Mouse (Mus musculus): ENCODE data around the gene Steap3.

Steap3 gene

DNA sequence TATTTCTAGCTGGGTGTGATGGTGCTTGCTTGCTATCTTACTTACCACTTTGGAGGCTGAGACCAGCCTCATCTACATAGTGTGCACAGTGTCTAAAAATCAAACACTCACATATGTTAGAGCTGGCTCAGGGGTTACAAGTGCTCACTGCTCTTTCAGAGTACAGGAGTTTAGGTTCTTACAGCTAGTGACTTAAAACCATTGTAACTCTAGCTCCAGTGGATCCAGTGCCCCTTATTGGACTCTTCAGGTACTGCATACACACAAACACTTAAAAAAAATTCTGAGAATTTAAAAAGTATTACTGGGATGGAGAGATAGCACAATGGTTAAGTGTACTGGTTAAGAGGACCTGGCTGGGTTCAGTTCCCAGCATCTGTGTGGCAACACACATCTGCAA is 125.5 kb downstream of the Steap3 start:
- DNase-seq (ENCODE audit: low spot score), result no peak

- DNase-seq (ENCODE audit: low spot score), result no peak
Observed at GRCm38 (mm10) chr1:120145527-120146216, 126.8 kb downstream of the Steap3 start.

DNA sequence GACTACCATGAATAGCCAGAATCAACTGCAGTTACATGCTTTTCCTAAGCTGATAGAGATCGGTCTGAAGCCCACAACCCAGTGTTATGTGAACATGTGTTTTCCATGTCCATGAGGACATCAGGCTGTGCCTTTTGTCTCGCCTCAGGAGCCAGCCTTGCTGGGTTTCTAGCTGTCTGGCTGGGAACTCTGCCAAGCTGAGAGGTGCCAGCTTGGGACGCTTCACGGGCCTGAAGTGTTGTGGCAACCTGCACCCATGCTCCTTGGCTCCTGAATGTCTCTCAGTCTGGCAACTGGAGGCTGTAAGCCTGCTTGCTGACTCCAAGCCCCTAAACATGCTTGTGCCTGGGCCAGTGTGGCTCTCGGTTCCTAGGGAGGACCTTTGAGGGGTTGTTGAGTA is 130.0 kb downstream of the Steap3 start:
- DNase-seq (ENCODE audit: low spot score), result no peak

All from yolk sac, embryonic 10.5 days (tissue).